Mouse (Mus musculus) splenic B cell, adult 2 months (primary cell): ENCODE data around the gene Pomp.

ENCODE experiments used
- DNase-seq: peaks from one replicate; pipeline ENCODE4 v3.0.0-alpha.2; 2011; ENCODE audit warnings: low read depth, low spot score
- H3K27me3 ChIP-seq: 2 replicates; pipeline ENCODE4 v1.6.1; 2012; ENCODE audit warnings: mild to moderate bottlenecking, low read length, moderate library complexity, mixed read lengths; ENCODE audit not compliant: control insufficient read depth, poor library complexity, insufficient read depth, severe bottlenecking
- H3K36me3 ChIP-seq: 2 replicates; pipeline ENCODE4 v1.6.1; 2012; ENCODE audit warnings: mild to moderate bottlenecking, low read length, moderate library complexity, mixed read lengths; ENCODE audit not compliant: control insufficient read depth, poor library complexity, insufficient read depth, severe bottlenecking

Gene Pomp

GRCm38 (mm10) chr5:147907144-147907543 lies 46.9 kb downstream of the Pomp start:
- no peak for DNase-seq
- Histone ChIP-seq H3K27me3 (no peaks in the 10 kb centered on the region), H3K36me3 (no peaks in the 10 kb centered on the region)

DNA sequence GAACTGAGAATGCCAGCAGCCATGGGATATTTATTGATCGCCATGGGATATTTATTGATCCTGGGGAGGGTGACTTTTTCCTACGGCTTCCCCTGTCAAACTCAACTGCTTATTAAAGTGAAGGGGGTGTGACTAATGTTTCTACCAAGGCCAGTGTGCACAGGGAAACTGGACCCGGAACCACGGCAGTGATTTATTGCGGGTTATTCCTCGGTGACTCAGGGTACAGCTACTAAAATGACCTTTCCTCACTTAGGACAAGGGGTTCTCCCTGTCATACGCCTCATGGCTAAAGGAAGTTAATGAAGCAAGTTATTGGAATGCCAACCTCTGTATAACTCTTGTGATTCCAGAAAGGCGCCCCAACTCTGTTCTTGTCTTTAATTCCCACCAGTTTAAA lies 47.6 kb downstream of the Pomp start:
- Histone ChIP-seq H3K36me3 (no peaks in the 10 kb centered on the region), H3K27me3 (no peaks in the 10 kb centered on the region)
- no peak for DNase-seq

GRCm38 (mm10) chr5:147910807-147911509 lies 50.7 kb downstream of the Pomp start:
- Histone ChIP-seq H3K36me3 (no peaks in the 10 kb centered on the region), H3K27me3 (no peaks in the 10 kb centered on the region)
- no peak for DNase-seq

GRCm38 (mm10) chr5:147911744-147912143 lies 51.5 kb downstream of the Pomp start:
- Histone ChIP-seq H3K36me3 (no peaks in the 10 kb centered on the region), H3K27me3 (no peaks in the 10 kb centered on the region)
- no peak for DNase-seq

DNA sequence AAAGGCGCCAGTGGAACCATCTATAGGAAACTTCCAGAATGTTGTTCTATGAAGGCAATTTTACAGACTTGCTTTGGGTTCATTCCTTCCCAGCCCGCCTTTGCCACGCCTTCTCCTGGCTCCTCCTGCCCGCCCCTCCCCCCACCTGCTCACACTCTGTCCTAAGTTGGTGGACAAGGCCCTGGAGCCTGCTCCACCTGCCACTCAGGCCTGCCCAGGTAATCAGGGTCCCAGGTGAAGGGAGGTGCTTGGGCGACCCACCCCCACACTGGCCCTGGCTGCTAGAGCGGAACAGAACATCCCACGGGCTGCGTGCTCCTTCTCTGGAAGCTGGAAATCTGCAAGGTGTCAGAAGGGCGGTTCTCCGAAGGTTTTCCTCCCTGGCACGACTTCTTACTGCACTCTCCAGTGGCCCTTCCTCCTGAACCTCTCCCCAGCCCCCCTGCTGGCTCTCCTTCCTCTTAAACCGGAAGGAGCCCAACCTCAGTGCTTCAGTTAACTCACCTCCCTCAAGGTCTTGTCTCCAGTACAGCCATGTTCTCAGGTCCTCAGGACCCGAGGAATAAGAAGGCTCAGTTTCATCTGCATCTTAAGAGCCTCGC lies 53.1 kb downstream of the Pomp start:
- no peaks in the 10 kb centered on the region for H3K36me3 ChIP-seq
- H3K27me3 ChIP-seq: no peaks in the 10 kb centered on the region
- no peak for DNase-seq

DNA sequence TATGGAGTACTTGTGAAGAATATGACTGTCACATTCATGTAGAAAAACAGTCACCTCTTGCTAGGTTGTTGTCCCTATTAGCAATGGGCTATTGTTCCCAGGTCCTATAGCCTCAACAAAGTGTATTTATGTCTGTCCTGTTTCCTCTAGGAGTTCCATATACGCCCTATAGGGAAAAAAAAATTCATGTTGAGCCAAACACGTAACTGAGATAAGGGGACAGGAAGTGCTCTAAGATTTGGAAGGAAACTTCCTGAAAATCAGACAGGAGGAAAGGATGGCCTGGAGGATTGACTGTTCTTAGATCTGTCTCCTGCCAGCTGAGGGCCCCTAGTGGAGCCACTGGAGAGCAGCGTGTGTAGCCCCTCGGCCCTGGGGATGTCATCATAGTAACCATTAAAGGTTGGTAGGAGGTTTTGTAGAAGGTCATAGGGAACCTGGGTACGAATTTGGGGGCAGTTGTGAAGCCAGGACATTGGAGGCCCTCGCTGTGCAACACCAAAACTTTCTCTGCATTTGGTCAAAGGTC lies 54.8 kb downstream of the Pomp start:
- DNase-seq: no peak
- no peaks in the 10 kb centered on the region for H3K36me3 ChIP-seq

DNA sequence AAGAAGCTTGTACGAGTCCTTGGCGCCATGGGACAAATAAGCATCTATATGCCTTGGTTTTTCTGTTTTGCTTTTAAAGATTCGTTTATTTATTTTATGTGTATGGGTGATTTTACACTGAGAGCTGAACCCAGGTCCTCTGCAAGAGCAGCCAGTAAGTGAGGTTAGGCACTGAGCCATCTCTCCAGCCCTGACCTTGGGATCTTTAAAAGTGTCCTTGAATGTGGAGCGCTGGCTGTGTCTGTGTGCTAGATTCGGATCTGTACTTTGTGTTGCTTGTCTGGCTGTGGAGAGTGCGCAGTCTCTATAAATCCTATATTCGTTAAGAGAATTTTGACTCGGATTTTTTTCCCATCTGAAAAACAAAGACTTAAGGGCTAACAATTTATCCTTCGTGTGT lies 55.9 kb downstream of the Pomp start:
- no peaks in the 10 kb centered on the region for H3K27me3 ChIP-seq
- H3K36me3 ChIP-seq: no peaks in the 10 kb centered on the region
- no peak for DNase-seq

More for the DNA sequence above, 54.8 kb downstream of the Pomp start:
- H3K27me3 ChIP-seq: no peaks in the 10 kb centered on the region

DNA sequence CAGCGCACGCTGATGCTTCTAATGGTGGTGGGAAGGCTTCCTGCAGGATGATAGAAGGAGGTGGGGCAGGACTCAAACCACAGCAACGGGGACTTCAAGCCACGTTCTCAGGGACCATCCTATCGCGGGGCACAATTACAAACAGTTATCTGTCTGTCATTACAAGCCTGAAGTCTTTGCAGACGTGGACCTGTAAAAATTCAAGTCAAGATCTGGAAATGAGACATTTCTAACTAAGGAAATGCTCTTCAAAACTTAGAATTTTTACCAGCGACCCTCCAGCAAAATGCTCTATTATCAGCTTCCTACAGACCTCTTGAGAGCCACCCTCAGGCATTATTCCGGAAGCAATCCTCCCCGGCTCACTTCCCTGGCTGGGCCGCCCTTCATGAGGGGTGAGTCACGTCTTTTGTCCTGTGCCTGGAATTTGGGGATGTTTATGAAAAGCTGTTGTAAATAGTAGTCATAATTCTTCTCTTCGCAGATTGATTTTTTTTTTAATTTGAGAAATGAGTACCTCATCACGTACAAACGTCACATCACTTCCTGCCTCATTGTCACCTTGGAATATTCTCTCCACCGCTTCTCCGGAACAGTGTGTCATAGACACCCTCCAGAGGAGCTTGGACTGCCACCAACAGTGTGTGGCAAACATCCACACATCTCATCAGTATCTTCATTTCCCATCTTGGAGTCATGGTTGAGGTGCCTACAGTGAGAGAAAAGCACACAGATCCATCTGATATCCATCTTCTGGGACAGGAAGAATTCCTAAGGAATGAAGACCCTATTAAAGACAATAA lies 58.0 kb downstream of the Pomp start:
- H3K36me3 ChIP-seq: no peaks in the 10 kb centered on the region
- no peaks in the 10 kb centered on the region for H3K27me3 ChIP-seq
- DNase-seq: no peak

GRCm38 (mm10) chr5:147924621-147925020 lies 64.4 kb downstream of the Pomp start:
- no peak for DNase-seq
- Histone ChIP-seq H3K36me3 (no peaks in the 10 kb centered on the region), H3K27me3 (no peaks in the 10 kb centered on the region)
